Mouse (Mus musculus): ENCODE measurements around the gene Rras2. TPM values are rescaled to one million over a fixed set of nuclear protein-coding genes. Genes with fewer than 3 reads are reported as not detected.

Rras2 gene
- total RNA-seq, 2 experiments from 2014 or later = 13.8 to 17.1 TPM

DNA sequence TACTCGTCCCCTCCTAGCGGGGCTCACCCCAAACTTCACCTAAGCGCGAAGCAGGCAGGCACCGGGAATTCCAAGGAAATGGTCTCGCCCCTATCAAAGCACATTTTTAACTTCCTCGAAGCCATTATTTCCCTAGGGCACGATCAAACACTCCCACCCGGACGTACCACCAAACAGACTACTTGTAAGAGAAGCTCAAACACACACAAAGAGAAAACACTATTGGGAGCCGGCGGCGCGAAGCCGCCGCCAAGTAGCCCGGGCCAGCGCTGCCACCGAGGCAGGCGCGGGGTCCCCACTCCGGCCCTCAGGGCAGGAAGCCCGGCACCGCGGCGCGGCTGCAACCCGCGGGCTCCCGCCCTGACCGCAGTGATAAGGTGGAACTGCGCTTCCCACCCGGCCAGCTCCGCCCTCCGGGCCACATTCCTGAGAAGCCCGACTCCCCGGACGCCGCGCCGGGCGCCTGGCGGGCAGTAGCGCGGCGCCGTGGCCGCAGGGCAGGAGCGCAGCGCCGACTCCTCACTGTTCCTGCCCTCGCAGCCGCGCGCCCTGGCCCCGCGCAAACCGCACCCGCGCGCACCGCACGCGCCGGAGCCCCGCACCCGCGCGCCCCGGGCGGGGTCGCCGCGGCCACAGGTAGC, 750 bp downstream of the Rras2 start:
- intact Hi-C loops (cut with DNase I; ENCODE audit: low total_unique reads) = no loop called here

DNA sequence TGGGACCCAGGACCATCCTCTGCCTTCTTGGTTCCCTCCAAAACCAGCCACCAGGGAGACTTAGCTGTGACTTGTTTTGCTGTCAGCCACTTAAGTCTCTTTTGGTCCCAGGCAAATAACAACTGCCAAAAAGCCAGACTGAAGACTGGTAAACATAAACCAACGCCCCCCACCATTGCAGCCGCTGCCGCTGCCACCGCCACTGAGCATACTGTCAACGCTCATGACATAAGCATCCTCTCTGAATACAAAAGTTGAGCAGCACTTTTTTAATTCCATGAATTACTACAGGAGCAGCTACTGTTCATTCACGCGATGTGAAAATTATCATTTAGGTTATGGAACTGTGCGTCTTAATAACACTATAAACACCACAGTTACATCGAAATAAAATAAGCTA, 1.6 kb downstream of the Rras2 start:
- intact Hi-C loops (cut with DNase I; ENCODE audit: low total_unique reads) = no loop called here
- DNase-seq = no peak

More for the DNA sequence above, 750 bp downstream of the Rras2 start:
- DNase-seq = peak; percentile 72

DNA sequence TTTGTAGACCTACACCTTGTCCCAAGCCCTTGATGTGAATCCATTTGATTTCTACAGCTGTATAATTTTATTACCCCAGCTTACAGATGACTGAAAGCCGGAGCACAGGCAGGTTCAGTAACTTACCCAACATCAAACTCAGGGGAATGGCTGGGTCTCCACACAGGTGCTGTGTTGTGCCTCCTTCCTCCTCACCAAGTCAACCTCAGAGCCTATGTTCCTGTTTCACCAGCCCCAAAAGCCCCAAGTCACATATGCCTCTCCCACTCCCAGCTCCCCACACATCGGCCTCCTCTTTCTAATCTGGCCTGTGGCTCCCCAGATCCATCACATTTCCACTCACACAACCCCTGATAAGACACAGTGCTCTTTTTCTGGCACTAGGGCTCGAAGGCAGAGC, 2.6 kb downstream of the Rras2 start:
- intact Hi-C loops (cut with DNase I; ENCODE audit: low total_unique reads) = no loop called here
- no peak for DNase-seq

DNA sequence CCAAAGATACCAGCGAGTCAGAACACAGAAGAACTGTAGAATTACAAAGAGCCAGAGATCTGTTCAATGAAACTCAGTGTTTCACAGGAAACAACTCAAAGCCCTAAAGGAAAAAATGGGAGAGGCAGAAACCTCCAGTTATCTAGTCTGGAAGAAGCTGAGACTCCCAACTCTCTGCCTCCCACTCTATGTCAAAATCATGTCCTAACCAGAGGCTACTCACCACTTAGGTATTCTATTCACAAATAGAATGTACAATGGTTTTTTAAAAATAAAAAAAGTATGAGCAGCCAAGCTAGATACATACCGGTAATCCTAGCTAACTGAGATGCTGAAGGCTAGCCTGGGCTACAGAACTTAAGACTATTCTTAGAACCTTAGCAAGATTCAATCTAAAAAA, 3.3 kb downstream of the Rras2 start:
- DNase-seq = no peak
- intact Hi-C loops (cut with DNase I; ENCODE audit: low total_unique reads) = no loop called here

DNA sequence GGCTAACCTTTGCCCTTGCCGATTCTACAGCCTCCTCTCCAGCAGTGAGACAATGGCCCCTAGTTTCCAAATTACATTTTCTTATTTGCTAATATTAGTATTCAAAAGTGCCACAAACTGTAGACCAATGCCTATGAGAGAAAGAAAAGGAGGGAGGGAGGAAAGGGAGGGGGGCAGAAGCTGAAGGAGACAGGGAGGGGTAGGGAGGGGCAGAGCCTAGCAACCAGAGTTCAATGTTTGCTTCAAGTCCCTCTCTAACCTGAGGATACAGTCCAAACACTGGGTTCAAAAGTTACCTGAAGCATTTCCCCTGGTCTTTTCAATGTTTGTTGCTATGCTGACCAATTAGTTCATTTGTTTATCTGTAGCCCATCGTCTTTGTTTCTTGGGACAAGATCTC, 7.1 kb downstream of the Rras2 start:
- no peak for DNase-seq
- intact Hi-C loops (cut with DNase I; ENCODE audit: low total_unique reads) = no loop called here

DNA sequence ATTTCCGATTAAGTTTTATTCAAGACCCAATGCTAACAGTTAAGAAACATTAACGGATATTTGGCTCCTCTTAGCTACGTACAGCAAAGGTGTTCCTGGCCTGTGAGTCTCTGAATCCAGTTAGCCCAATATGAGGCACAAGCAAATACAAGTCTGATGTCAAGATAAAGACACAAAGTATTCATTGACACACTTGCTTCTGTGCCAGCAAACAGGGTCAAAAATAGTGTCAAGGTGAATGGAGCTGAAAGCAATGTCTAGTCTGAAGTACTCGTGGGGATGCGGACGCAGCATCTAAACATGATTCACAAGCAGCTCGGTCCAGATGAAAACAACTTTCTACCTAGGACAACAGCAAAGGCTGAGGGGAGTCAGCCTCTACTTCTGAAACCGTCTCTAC, 11.7 kb downstream of the Rras2 start:
- intact Hi-C loops (cut with DNase I; ENCODE audit: low total_unique reads) = no loop called here
- no peak for DNase-seq

DNA sequence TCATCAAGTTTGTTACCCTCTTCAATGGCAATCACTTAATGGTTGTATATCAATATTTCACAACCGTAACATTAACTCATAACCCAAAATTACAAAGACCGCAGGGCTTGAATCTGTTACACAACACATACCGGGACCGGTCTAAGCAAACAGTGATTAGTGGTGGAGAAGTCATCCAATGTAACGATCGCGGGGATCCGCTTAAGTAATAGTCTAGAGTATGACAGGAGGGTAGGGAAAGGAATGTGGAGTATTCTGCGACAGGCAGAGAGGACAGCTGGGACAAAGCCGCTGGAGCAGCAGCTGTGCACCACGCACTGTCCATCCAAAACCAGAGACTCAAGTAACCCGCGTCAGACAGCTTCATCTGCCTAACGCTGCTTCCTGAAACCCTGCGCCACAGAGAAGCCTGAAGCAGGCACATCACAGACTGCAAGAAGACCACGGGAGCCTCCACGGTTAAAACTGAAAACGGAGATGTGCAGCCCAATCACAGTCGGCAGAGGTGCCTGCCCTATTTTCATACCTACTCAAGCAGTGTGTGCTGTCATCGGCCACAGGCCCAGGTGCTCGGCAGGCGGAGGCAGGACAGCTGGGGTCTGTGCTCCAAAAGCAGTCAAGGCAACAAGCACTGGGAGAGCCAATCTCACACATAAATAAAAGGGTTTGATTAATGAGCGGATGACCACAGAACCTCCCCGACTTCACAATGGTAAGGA, 13.8 kb downstream of the Rras2 start:
- intact Hi-C loops (cut with DNase I; ENCODE audit: low total_unique reads) = no loop called here
- no peak for DNase-seq

DNA sequence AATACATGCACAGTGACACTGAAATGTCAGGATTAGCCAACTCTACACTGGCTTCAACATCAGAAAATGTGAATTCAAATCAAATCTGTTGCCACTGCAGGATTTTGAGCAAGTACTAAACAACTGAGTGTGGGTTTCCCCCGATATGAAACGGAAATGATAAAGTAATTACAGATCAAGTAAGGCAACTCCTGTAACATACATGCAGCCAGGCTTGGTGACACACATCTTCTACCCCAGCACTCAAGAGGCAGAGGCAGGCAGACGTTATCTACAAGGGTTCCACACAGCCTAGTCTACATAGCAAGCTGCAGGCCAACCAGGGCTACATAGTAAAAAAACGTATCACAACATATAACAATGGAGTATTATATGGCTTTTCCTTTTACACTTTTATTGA, 14.4 kb downstream of the Rras2 start:
- intact Hi-C loops (cut with DNase I; ENCODE audit: low total_unique reads) = no loop called here
- DNase-seq = no peak

DNA sequence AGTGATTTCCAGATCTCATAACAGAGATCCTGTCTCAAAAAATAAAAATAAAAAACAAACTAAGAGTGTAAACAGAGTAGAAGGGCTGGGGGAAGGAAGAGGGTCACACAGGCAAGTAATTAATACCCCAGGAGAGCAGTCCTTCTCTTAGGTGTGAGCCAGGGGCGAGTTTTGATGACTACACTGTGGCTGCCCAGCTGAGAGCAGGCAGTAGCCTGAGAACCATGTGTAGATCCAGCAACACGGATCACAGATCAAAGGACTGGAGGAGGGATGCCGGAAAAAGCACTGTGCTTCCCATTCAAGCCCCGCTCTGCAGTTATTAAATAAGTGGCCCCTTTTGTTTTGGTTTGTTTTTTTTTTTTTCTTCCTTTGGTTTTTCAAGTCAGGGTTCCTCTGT, 15.0 kb downstream of the Rras2 start:
- intact Hi-C loops (cut with DNase I; ENCODE audit: low total_unique reads) = no loop called here
- no peak for DNase-seq

DNA sequence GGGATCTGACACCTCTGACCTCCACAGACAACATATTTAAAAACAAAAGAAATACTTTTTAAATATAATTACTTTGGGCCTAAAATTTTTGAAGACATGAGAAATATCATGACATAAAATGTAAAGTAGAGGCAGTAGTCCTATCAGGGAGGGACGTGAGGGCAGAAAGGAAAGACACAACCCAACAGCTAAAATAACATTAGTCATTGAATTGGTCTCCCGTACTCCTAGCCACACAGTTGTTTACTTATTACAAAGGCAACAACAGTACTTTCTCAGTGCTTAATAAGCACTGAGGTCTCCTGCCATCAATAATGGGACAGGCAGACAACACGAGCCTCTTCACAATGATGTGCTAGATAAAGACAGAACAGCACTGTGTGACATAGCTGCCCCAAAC, 16.2 kb downstream of the Rras2 start:
- no peak for DNase-seq
- intact Hi-C loops (cut with DNase I; ENCODE audit: low total_unique reads) = no loop called here

DNA sequence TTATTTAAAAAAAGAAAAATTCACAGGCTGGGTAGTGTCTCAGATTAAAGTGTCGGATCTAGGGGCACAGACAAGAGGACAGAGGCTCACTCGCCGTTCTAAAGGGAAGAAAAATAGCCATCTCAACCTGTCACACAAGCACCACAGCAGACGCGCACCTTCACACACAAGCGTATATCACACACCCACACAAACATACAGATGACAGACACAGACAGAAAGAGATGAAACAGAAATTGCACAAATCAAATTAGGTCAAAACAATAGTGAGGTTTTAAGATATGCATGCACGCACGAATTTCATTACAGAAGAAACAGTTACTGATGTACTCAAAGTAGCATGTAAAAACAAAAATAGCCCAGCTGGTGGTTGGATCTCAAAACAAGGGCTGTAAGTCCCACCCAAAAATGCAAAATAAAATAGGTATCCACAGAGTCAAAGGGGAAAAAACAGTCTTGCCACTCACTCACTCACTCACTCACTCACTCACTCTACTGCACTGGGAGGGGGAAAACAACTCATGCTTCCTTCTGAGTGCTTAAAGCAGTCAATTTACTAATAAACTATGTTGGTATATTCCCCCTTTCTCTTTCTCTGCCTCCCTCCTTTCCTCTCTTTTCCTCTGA, 23.9 kb downstream of the Rras2 start:
- intact Hi-C loops (cut with DNase I; ENCODE audit: low total_unique reads) = no loop called here
- DNase-seq = no peak

DNA sequence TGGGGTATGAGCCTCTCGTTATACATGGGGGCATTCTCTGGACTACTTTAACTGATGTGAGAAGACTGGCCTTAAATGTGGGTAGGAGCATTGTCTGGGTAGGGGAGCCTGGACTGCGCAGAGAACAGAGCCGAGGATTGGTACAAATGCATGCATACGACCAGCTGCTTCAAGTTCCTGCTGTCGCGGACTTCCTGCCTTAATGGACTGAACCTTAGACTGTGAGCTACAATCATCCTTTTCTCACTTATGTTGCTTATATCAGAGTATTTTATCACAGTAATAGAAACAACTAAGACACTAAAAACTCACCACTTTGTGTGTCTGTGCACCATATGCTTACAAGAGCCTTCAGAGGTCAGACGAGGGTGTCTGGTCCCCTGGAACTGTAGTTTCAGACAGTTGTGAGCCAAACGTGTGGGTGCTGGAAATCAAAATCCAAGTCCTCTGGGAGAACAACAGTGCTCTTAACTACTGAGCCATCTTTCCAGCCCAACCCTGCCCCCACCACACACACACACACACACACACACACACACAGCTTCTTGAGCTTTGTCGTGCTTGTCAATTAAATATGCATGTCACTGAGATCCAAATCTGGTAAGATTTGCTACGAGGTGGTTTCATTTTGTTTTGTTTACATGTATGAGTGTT, 26.6 kb downstream of the Rras2 start:
- intact Hi-C loops (cut with DNase I; ENCODE audit: low total_unique reads) = no loop called here
- DNase-seq = no peak

DNA sequence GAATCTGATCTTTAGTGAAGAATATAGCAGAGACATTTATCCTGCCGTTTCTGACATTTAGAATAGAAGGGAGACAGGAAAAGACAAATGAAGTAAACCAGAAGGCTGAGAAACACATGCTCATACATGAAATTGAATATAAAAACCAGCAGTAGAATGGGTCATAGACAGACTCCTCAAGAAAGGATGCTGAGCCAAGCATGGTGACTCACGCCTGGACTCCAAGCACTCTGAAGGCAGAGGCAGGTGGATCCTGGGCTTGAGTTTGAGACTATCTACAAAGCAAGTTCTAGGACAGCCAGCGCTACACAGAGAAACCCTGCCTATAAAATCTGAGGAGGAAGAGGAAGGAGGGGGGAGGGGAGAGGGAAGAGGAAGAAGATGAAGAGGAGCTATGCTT, 27.4 kb downstream of the Rras2 start:
- DNase-seq = no peak
- intact Hi-C loops (cut with DNase I; ENCODE audit: low total_unique reads) = no loop called here

DNA sequence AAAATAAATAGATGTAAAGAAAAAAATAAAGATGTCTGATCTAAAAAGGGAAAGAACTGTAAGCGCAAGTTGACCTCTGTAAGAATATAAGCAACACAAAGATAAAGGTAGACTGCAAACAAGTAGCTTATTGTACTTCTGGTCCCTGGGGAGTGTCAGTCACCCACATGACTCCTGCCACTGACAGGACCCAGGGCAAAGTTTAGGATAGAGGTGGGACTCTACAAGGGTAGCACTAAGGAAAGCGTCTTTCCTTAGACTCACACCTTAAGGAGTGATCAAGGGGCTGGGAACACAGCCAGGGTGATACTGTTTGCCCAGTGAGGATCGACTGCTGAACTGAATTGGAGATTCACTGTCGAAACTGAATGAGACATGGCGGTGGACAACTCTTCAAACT, 28.7 kb downstream of the Rras2 start:
- no peak for DNase-seq
- intact Hi-C loops (cut with DNase I; ENCODE audit: low total_unique reads) = no loop called here

DNA sequence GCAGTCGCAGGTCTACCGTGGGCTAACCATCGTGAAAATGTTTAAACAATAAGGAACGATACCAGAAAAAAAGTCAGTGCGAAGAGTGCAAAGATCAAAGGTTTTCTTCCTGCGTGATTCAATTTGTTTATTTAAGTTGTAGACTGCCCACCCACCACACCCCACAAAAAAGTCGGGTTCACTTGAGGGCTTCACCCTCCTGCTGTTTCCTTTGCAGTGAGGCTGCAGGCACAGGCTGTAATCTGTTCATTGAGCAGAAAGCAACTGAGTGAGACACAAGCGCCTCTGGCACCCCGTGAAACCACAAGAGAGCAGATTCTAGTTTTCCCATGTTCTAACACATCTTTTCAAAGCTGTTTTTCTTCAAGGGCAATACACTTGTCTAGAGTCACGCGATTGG, 29.6 kb downstream of the Rras2 start:
- no peak for DNase-seq
- intact Hi-C loops (cut with DNase I; ENCODE audit: low total_unique reads) = no loop called here

DNA sequence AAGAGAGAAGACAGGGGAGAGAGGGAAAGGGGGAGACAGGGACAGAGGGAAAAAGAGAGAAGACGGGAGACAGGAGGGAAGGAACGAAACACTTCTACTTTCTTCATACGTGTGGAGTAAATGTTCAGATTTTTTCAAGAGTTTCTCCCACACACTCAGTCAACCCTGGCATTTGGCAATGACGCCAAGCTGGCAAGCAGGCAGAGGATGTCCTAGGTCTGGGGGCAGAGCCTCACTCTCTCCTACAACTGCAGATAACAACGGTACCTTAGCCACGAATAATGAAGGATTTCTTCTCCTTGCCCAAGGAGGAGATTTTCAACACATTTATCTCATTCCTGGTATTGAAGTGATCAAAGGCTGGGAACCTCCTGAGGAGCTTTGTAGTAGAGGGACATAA, 30.2 kb downstream of the Rras2 start:
- intact Hi-C loops (cut with DNase I; ENCODE audit: low total_unique reads) = no loop called here
- no peak for DNase-seq

DNA sequence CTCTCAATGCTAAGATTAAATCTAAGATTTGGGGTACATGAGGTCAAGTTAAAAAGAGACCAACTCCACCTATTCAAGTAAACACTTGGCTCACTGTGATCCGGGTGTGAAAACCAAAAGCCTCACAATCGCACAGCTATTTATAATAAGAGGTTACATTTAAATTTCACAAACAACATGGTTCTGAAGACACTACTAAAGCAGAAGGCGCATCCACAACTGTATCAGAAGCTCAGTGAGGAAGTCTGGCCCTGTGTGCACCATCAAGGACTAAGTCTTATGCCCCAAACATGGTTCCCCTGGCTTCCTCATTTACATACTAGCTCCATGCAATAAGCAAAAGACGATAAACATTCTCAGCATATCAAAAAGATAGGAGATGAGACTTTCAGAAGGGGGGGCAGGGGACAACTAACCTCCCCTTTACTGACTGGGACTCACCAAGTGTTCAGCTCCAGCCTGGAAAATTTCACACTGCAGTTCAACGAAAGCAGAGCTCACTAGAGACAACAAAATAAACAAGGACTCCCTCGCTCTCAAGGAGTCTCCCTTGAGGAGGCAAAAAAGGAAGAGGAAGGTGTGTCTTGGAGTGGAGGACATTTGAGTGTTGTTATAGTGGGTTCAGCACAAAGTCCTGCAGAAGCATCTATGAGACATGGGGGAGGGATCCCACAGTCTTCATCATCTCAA, 31.4 kb downstream of the Rras2 start:
- intact Hi-C loops (cut with DNase I; ENCODE audit: low total_unique reads) = no loop called here
- DNase-seq = no peak

DNA sequence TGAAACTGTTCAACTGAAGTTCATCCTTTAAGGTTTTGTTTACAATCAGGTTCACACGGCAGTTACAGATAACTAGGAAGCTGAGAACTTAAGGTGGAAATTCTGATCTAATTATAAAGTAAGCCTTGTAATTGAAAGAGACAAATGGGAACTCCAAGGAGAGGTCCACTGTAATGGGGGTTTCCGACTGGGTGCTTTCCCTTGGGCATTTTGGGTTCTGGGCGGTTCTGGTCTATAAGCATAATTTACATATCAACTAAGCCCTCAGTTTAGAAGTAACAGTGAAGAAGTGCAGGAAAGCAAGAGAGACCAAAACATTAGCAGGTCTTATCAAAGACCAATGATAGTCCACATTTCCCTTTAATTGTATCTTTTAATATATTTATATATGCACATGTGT, 33.8 kb downstream of the Rras2 start:
- no peak for DNase-seq
- intact Hi-C loops (cut with DNase I; ENCODE audit: low total_unique reads) = no loop called here

DNA sequence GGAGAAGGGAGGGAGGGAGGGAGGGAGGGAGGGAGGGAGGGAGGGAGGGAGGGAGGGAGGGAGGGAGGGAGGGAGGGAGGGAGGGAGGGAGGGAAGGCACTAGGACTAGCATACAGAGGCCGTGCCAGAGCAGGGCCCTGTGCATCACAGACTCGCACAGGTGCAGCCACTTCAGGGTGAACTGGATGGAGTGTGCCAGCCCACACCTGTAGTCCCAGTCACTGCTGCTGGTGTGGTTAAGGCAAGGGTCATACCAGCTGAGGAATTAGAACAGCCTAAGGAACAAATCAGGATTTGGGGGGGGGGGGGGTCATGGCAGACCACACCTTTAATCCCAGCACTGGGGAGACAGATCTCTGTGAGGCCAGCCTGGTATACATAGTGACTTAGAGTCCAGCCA, 34.5 kb downstream of the Rras2 start:
- DNase-seq = no peak
- intact Hi-C loops (cut with DNase I; ENCODE audit: low total_unique reads) = no loop called here

Data from gastrocnemius, postnatal 14 days (tissue).